Mouse (Mus musculus): ENCODE results near the gene Diras1. TPM values are rescaled to one million over a fixed set of nuclear protein-coding genes. Genes with fewer than 3 reads are reported as not detected.
A peak's percentile ranks its signal among the peaks of the same experiment; 100 is the strongest.

Gene Diras1
- total RNA-seq, 2 experiments from 2014 or later: 102 to 111 TPM

GRCm38 (mm10) chr10:80985241-80985969 lies 40.1 kb downstream of the Diras1 start:
- intact Hi-C loops (cut with DNase I): no loop called here
- peak; percentile 25 to 28 for DNase-seq (ENCODE audit: low spot score in 2 of 2)

GRCm38 (mm10) chr10:80984223-80984622 lies 41.2 kb downstream of the Diras1 start:
- no peak for DNase-seq (ENCODE audit: low spot score in 2 of 2)
- intact Hi-C loops (cut with DNase I): no loop called here

- DNase-seq (ENCODE audit: low spot score in 2 of 2): no peak
- intact Hi-C loops (cut with DNase I): no loop called here
Observed at GRCm38 (mm10) chr10:80982381-80982780, 43.1 kb downstream of the Diras1 start.

- intact Hi-C loops (cut with DNase I): no loop called here
- no peak for DNase-seq (ENCODE audit: low spot score in 2 of 2)
Observed at GRCm38 (mm10) chr10:80981564-80982112, 43.8 kb downstream of the Diras1 start.

GRCm38 (mm10) chr10:80975478-80975877 lies 50.0 kb downstream of the Diras1 start:
- DNase-seq (ENCODE audit: low spot score in 2 of 2): no peak
- intact Hi-C loops (cut with DNase I): no loop called here

- intact Hi-C loops (cut with DNase I): no loop called here
- DNase-seq (ENCODE audit: low spot score in 2 of 2): no peak
Observed at GRCm38 (mm10) chr10:80973722-80974121, 51.7 kb downstream of the Diras1 start.

GRCm38 (mm10) chr10:80972071-80972987 lies 53.1 kb downstream of the Diras1 start:
- intact Hi-C loops (cut with DNase I): no loop called here
- no peak for DNase-seq (ENCODE audit: low spot score in 2 of 2)

GRCm38 (mm10) chr10:80971533-80971932 lies 53.9 kb downstream of the Diras1 start:
- no peak for DNase-seq (ENCODE audit: low spot score in 2 of 2)
- intact Hi-C loops (cut with DNase I): no loop called here

GRCm38 (mm10) chr10:80970159-80970558 lies 55.3 kb downstream of the Diras1 start:
- DNase-seq (ENCODE audit: low spot score in 2 of 2): no peak
- intact Hi-C loops (cut with DNase I): no loop called here

Other genes starting within 250 kb of the Diras1 start
- 10 to 100 TPM; 44.3 to 53.0 TPM for gene Sf3a2, start 227.5 kb downstream of the Diras1 start, total RNA-seq (2021)
- gene Plekhj1, start 227.0 kb downstream of the Diras1 start, total RNA-seq (2021): 10 to 100 TPM; 53.5 to 63.2 TPM
- 1 to 10 TPM; 1.2 to 2.0 TPM for gene Amh, start 220.4 kb downstream of the Diras1 start, total RNA-seq (2021)
- 1 to 10 TPM; 5.5 to 5.6 TPM for gene Jsrp1, start 212.2 kb downstream of the Diras1 start, total RNA-seq (2021)
- gene Oaz1, start 199.0 kb downstream of the Diras1 start, total RNA-seq (2021): 100 to 1,000 TPM; 507 to 583 TPM
- gene Lingo3, start 181.6 kb downstream of the Diras1 start, total RNA-seq (2021): 10 to 100 TPM; 38.5 to 46.7 TPM
- 10 to 100 TPM; 34.2 to 44.0 TPM for gene Lsm7, start 170.5 kb downstream of the Diras1 start, total RNA-seq (2021)
- gene Sppl2b, start 170.4 kb downstream of the Diras1 start, total RNA-seq (2021): 10 to 100 TPM; 53.2 to 66.1 TPM
- under 1 TPM in 1 of 2 experiments, not detected in 1; 0.32 TPM for gene Tmprss9, start 153.8 kb downstream of the Diras1 start, total RNA-seq (2021)
- 100 to 1,000 TPM; 120 to 153 TPM for gene Timm13, start 124.7 kb downstream of the Diras1 start, total RNA-seq (2021)
- 10 to 100 TPM; 17.6 to 21.2 TPM for gene Lmnb2, start 107.4 kb downstream of the Diras1 start, total RNA-seq (2021)
- 10 to 100 TPM; 17.4 to 23.9 TPM for gene Gadd45b, start 95.6 kb downstream of the Diras1 start, total RNA-seq (2021)
- 100 to 1,000 TPM in 1 of 2 experiments, 10 to 100 TPM in 1; 97.9 to 136 TPM for gene Gng7, start 10.7 kb downstream of the Diras1 start, total RNA-seq (2021)
- gene Slc39a3, start 11.8 kb upstream of the Diras1 start, total RNA-seq (2021): 10 to 100 TPM; 66.9 to 74.2 TPM
- 100 to 1,000 TPM; 169 to 176 TPM for gene Sgta, start 34.5 kb upstream of the Diras1 start, total RNA-seq (2021)
- gene Thop1, start 44.4 kb upstream of the Diras1 start, total RNA-seq (2021): 10 to 100 TPM; 47.0 to 49.8 TPM
- under 1 TPM; 0.23 to 0.72 TPM for gene Creb3l3, start 73.2 kb upstream of the Diras1 start, total RNA-seq (2021)
- gene Map2k2, start 80.3 kb upstream of the Diras1 start, total RNA-seq (2021): 100 to 1,000 TPM; 120 to 133 TPM
- gene Zbtb7a, start 109.6 kb upstream of the Diras1 start, total RNA-seq (2021): 100 to 1,000 TPM; 120 to 133 TPM
- gene Pias4, start 142.3 kb upstream of the Diras1 start, total RNA-seq (2021): 10 to 100 TPM; 26.7 to 31.8 TPM
- 100 to 1,000 TPM; 857 to 954 TPM for gene Eef2, start 151.0 kb upstream of the Diras1 start, total RNA-seq (2021)
- gene Dapk3, start 157.3 kb upstream of the Diras1 start, total RNA-seq (2021): 10 to 100 TPM; 75.0 to 76.4 TPM
- not detected for gene 4930442H23Rik, start 158.2 kb upstream of the Diras1 start, total RNA-seq (2021)
- under 1 TPM in 1 of 2 experiments, not detected in 1; 0.34 TPM for gene Nmrk2, start 176.4 kb upstream of the Diras1 start, total RNA-seq (2021)
- 100 to 1,000 TPM; 202 to 212 TPM for gene Atcay, start 205.2 kb upstream of the Diras1 start, total RNA-seq (2021)
- gene Zfr2, start 207.5 kb upstream of the Diras1 start, total RNA-seq (2021): 10 to 100 TPM; 54.9 to 72.9 TPM
- 100 to 1,000 TPM; 191 to 213 TPM for gene Matk, start 227.3 kb upstream of the Diras1 start, total RNA-seq (2021)
- 10 to 100 TPM; 43.0 to 48.2 TPM for gene Mrpl54, start 241.3 kb upstream of the Diras1 start, total RNA-seq (2021)
- 10 to 100 TPM; 30.1 to 39.3 TPM for gene Apba3, start 241.3 kb upstream of the Diras1 start, total RNA-seq (2021)

All from left cerebral cortex, postnatal 36 days (tissue).